Mouse (Mus musculus) Patski (cell line): ENCODE data around the gene Gipc2. TPM values are rescaled to one million over a fixed set of nuclear protein-coding genes. Genes with fewer than 3 reads are reported as not detected.
A peak's percentile ranks its signal among the peaks of the same experiment; 100 is the strongest.

ENCODE experiments used
- ATAC-seq: fragments of 100-300 bp; one replicate; pipeline ENCODE4 v1.8.0; 2021
- CTCF ChIA-PET: fragments of 350-600 bp; sonication (Branson Sonifier 250); formaldehyde crosslinking; loops from one replicate; lab custom pipeline; 2022; ENCODE audit warnings: inconsistent platforms; lab: Charles Lee
- POLR2A ChIA-PET: fragments of 350-600 bp; sonication (Branson Sonifier 250); formaldehyde crosslinking; loops from one replicate; lab custom pipeline; 2022; ENCODE audit warnings: antibody characterized with exemption, inconsistent platforms; lab: Charles Lee
- DNase-seq: peaks from one replicate; pipeline ENCODE4 v3.0.0-alpha.2; 2011; ENCODE audit warnings: low read depth, low spot score
- H3K27me3 ChIP-seq: fragments of 371-371 bp; one replicate; pipeline ENCODE4 v1.5.1; 2021
- CTCF ChIP-seq: fragments of 100-300 bp; IDR thresholded peaks from one replicate; pipeline ENCODE4 v1.5.1; 2021
- in situ Hi-C: fragments of 300-500 bp; cut with MboI; formaldehyde crosslinking; loops from 3 replicates; pipeline ENCODE4 v1.11.1; 2018; ENCODE audit warnings: low pct_unique_long_range_greater_than_20kb, mixed read lengths
- polyA plus RNA-seq: library from polyadenylated mRNA; unstranded; gene quantifications from one replicate; pipeline ENCODE4 v1.2.3, GENCODE M21; 2021

Gene Gipc2
- polyA plus RNA-seq, 1 experiment from 2014 or later = 0.21 TPM

DNA sequence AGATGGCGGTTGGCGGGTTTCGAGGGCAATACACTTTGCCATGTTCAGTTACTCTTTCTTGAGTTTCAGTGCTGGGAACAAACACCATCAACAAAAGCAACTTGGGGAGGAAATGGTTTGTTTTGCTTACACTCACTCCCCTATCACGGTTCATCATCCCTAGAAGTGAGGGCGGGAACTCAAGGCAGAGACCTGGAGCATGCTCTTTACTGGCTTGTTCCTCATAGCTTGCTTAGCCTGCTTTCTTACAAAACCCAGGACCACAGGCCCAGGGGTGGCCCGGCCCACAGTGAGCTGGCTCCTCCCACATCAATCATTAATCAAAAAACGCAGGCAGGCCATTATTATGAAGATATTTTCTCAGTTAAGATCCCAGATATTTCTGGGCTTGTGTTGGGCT is 89.9 kb downstream of the Gipc2 start:
- in situ Hi-C loops = no loop called here
- TF ChIP-seq CTCF = no peak
- ChIA-PET CTCF (interaction anchor here (0.9 to 2.6 kb wide), 4 partner anchors 11 to 357 kb away, joined by 3 to 8 read pairs (median 4); no protein-coding TSS in a partner anchor), POLR2A (no interaction called here)
- peaks cover 11% of the 10 kb centered on the region for H3K27me3 ChIP-seq
- no peak for ATAC-seq
- DNase-seq = no peak

DNA sequence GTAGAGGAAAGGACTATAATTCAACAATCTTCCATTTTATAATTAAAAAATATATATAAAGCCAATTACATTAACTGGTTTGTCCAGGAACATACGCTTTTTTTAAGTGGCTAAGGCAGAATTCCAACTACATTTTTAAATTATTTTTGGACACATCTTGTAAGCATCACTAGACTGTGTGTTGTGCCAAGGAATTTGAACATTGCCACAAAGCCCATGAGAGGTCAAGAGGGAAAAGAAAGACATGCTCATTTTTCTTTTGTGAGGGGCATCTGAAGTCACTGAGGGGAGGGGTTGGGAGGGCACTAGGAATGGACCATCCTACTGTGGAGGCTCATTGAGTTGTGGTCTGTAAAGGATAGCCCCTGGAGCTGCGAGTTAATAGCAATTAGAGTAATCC is 97.0 kb downstream of the Gipc2 start:
- no peak for TF ChIP-seq CTCF
- ATAC-seq (no peak), DNase-seq (no peak)
- peaks cover 9% of the 10 kb centered on the region for H3K27me3 ChIP-seq
- CTCF ChIA-PET = no interaction called here
- POLR2A ChIA-PET = no interaction called here
- in situ Hi-C loops = no loop called here

DNA sequence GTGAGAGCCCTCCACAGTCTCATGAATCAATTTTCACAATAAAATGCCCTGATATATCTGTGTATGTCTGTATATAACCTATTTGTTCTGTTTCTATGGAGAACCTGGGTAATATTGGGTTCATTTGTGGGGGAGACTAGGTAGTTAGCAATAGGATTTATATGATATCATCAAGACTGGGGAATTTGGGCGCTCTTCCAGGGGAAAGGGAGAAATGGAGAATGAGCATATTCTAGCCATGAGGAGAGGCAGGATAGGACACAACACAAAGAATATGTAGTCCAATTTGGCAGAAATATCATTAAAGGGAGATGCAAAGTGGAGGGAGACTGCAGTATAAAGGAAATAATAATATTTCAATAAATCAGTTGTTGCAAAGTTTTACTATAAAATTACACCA is 97.7 kb downstream of the Gipc2 start:
- ATAC-seq = no peak
- no peak for DNase-seq
- in situ Hi-C loops = no loop called here
- ChIA-PET POLR2A (no interaction called here), CTCF (no interaction called here)
- peaks cover 12% of the 10 kb centered on the region for H3K27me3 ChIP-seq
- no peak for TF ChIP-seq CTCF

DNA sequence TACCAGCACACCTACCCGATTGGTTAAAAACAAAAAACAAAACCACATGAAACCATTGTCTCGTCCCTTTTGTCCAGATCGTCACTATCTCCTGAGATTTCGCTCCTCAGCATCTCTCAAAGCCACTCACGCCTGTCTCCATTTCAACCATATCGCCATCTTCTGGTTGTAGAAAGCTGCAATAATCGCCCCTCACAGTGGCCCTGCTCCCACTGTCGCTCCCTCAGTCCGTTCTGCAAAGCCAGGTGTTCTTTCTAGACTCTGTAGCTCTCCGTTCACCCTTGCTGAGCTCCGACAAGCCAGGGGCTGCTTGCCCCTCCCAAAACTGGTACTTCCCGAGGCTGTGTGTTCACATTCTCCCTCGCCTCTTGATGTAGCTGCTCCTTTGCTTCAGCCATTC is 99.3 kb downstream of the Gipc2 start:
- in situ Hi-C loops = no loop called here
- CTCF ChIA-PET = interaction anchor here (0.7 to 1.7 kb wide), 2 partner anchors 11 to 23 kb away, joined by 3 to 4 read pairs; no protein-coding TSS in a partner anchor
- no peak for ATAC-seq
- H3K27me3 ChIP-seq = peaks cover 18% of the 10 kb centered on the region
- TF ChIP-seq CTCF = no peak
- no peak for DNase-seq
- POLR2A ChIA-PET = no interaction called here

DNA sequence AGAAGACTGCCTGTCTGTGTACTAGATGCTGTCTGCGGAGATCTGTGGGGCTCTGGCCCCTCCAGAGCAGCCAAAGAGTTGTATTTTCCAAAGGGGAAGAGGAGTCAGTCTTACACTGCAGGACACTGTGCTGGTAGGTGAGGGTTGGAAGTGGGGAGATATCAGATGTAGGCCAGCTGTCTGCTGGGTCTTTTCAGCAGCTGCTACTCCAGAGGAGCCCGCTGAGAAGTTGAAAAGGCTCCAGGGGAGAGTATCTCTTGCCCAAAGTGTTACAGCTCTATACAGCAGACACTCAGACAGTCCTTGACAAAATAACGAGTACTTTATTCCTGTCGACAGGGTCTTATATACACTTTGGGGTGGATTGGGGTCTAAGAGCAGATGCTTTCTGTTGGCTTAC is 100.2 kb downstream of the Gipc2 start:
- ATAC-seq = no peak
- in situ Hi-C loops = no loop called here
- H3K27me3 ChIP-seq = peaks cover 18% of the 10 kb centered on the region
- POLR2A ChIA-PET = no interaction called here
- no peak for DNase-seq
- CTCF ChIA-PET = interaction anchor here (2.0 kb wide), 1 partner anchor 9 kb away, joined by 8 read pairs; no protein-coding TSS in a partner anchor
- TF ChIP-seq CTCF = no peak

DNA sequence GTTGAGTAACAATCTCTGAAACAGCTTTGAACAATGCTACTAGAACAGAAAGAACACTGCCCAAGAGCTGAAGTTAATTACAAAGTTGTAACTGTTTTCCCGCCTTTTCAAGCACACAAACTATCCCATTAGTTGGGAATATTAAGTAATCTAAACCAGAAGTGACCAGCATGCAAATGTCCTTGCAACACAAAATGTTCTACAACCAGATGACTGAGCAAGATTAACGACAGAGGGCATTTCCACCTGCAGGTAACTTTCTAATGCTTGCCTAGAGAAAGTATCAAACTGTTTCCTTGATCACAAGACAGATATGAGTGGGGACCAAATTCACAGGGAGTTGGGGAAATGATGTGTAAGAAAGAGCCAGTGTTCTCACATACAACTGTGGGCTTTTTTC is 101.9 kb downstream of the Gipc2 start:
- no peak for ATAC-seq
- in situ Hi-C loops = no loop called here
- no peak for DNase-seq
- ChIA-PET CTCF (interaction anchor here (2.0 kb wide), 1 partner anchor 11 kb away, joined by 8 read pairs; no protein-coding TSS in a partner anchor), POLR2A (no interaction called here)
- peaks cover 18% of the 10 kb centered on the region for H3K27me3 ChIP-seq
- TF ChIP-seq CTCF = no peak

DNA sequence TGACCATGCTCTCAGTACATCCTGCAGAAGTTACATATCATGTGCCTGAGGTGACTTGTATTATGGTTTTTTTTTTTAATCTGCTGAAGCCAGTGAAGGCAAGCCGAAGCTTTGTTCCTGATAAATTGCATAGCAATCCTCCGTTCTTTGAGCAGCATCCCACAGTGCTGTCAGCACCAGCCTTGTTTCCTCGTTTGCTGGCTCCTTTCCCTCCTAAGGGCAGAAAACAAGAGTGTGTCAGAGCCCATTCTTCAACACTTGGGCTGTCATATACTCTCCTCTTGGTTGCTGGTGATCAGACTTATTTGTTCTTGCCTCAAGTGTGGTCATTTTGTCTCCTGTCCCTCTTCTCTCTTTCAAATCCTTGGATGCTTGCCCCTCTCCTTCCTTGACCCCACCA is 103.2 kb downstream of the Gipc2 start:
- no peak for DNase-seq
- no peak for TF ChIP-seq CTCF
- peaks cover 12% of the 10 kb centered on the region for H3K27me3 ChIP-seq
- no peak for ATAC-seq
- POLR2A ChIA-PET = no interaction called here
- CTCF ChIA-PET = interaction anchor here (1.0 kb wide), 1 partner anchor 9 kb away, joined by 3 read pairs; no protein-coding TSS in a partner anchor
- in situ Hi-C loops = no loop called here

DNA sequence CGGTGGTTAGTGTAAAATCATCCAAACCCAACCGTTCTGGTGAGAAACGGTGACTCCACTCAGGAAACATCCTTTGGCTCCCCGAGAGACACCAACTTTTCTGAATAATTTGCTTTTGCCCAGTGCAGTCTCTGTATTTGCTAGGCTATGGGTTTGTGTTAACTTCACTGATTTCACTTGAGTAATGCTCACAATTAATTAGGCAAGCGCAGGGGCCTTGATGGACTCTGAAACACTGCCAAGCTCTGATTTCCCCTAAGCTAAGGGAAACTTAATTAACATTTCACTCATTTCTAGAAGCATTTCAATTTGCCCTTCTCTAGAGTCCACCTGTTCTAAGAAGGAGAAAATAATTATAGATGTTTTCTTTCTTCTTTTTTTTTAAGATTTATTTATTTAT is 104.9 kb downstream of the Gipc2 start:
- ChIA-PET CTCF (no interaction called here), POLR2A (no interaction called here)
- no peak for DNase-seq
- in situ Hi-C loops = no loop called here
- peaks cover 12% of the 10 kb centered on the region for H3K27me3 ChIP-seq
- no peak for ATAC-seq
- TF ChIP-seq CTCF = no peak

DNA sequence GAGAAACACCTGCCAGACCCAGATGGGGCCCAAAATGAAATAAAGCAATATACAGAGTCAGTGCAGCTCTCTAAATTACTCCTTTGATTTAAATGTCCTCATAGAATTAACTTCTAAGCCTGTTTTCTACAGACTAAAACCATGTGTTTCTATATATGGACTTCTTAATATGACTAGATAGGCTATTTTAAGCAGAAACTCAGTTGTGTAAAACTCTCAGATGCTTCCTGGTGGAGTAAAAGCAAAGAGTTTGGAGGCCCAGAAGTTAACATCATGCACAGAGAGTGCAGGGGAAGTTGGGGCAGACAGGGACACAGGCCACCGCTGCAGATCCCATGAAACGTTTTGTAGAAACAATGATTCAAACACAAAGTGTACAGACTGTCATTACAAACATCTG is 107.8 kb downstream of the Gipc2 start:
- ChIA-PET POLR2A (no interaction called here), CTCF (no interaction called here)
- in situ Hi-C loops = no loop called here
- peaks cover 5% of the 10 kb centered on the region for H3K27me3 ChIP-seq
- ATAC-seq (no peak), DNase-seq (no peak)
- TF ChIP-seq CTCF = no peak

DNA sequence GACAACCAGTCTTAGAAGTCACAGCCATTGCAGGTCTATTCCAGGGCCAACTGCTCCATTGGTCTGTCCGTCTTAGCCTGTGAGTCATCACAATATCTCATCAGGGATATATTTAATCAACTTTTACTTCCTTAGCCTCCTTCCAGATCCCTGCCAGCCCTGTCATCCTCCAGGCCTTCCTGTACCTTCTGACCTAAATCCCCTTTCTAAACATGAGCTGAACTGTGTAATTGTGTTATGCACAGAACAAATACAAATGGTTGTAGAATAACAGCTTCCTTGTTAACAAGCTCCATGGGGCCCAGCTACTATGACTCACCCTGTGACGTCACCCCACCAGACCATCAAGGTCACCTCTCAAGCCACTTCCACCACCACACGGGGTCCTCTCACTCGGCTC is 111.8 kb downstream of the Gipc2 start:
- no peak for DNase-seq
- in situ Hi-C loops = no loop called here
- no peaks in the 10 kb centered on the region for H3K27me3 ChIP-seq
- POLR2A ChIA-PET = no interaction called here
- TF ChIP-seq CTCF = no peak
- CTCF ChIA-PET = interaction anchor here (0.6 to 1.0 kb wide), 3 partner anchors 9 to 148 kb away, joined by 3 read pairs; no protein-coding TSS in a partner anchor
- ATAC-seq = peak; percentile 55

DNA sequence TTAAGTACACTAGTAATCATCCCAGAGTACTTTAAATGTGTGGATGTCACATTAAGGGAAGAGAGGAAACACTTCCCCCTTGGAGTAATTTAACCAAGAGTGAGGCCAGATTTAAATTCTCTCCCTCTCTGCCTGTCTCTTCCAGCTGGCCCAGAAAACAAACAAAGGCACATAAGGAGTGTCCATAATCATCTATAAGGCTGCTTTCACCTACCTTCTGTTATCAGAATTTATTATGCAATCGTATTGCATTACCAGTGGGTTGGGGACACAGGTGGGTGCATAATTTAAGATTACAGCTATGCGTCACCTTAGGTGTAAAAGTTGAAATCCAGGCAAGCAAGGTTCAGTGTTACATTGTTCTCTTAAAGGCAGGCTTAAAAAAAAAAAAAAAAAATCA is 114.1 kb downstream of the Gipc2 start:
- TF ChIP-seq CTCF = no peak
- ATAC-seq = no peak
- DNase-seq = no peak
- ChIA-PET POLR2A (no interaction called here), CTCF (interaction anchor here (1.3 kb wide), 1 partner anchor 73 kb away, joined by 4 read pairs; no protein-coding TSS in a partner anchor)
- in situ Hi-C loops = no loop called here
- H3K27me3 ChIP-seq = no peaks in the 10 kb centered on the region

DNA sequence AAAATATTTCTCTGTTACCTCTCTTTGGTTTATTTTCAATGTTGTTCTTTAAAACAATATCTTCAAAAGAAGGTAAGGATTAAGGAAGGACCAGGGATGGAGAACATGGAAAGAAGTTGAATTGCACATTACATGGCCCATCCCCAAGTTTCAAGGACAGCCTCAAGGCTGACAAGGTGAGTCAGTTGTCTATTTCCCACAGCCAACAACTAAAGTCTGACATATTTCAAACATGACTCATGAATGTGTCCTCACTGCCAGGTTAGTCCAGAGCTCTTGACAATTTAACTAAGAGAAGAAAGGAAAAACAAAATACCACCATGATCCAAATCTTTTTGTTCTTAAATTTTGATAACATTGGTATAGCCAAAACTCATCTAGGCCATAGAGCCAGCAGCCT is 118.1 kb downstream of the Gipc2 start:
- ChIA-PET POLR2A (no interaction called here), CTCF (no interaction called here)
- in situ Hi-C loops = no loop called here
- DNase-seq = no peak
- ATAC-seq = peak; percentile 51
- H3K27me3 ChIP-seq = peaks cover 8% of the 10 kb centered on the region
- no peak for TF ChIP-seq CTCF
